Mouse (Mus musculus) midbrain, embryonic 11.5 days (tissue): Measurements from ENCODE around the gene Rcn3. TPM values are rescaled to one million over a fixed set of nuclear protein-coding genes. Genes with fewer than 3 reads are reported as not detected.

ENCODE experiments used
- ATAC-seq: fragments of 200-750 bp; cut with Nextera tagmentation; 2 replicates; pipeline ENCODE4 v1.8.0; 2017; ENCODE audit warnings: moderate TSS enrichment, moderate library complexity; ENCODE audit not compliant: low FRiP score
- DNase-seq: peaks from one replicate; pipeline ENCODE4 v3.0.0; 2015; ENCODE audit warnings: low spot score; ENCODE audit errors: missing footprints
- H3K27ac ChIP-seq: fragments of 300-500 bp; sonication (generic); 2 replicates; pipeline ENCODE4 v1.5.1; 2014; ENCODE audit warnings: low read depth, low read length
- H3K27me3 ChIP-seq: fragments of 300-500 bp; sonication (generic); 2 replicates; pipeline ENCODE4 v1.6.1; 2014; ENCODE audit warnings: mild to moderate bottlenecking, low read length, moderate library complexity, mixed read lengths; ENCODE audit not compliant: control insufficient read depth, insufficient read depth
- H3K36me3 ChIP-seq: fragments of 300-500 bp; sonication (generic); 2 replicates; pipeline ENCODE4 v1.6.1; 2014; ENCODE audit warnings: mild to moderate bottlenecking, low read length, moderate library complexity, mixed read lengths; ENCODE audit not compliant: control insufficient read depth, insufficient read depth
- H3K4me1 ChIP-seq: fragments of 300-500 bp; sonication (generic); 2 replicates; pipeline ENCODE4 v1.6.1; 2014; ENCODE audit warnings: low read length; ENCODE audit not compliant: control insufficient read depth, insufficient read depth
- H3K4me2 ChIP-seq: fragments of 300-500 bp; sonication (generic); 2 replicates; pipeline ENCODE4 v1.6.1; 2014; ENCODE audit warnings: mild to moderate bottlenecking, moderate library complexity
- H3K4me3 ChIP-seq: fragments of 300-500 bp; sonication (generic); 2 replicates; pipeline ENCODE4 v1.5.1; 2014; ENCODE audit warnings: low read depth, low read length
- H3K9ac ChIP-seq: fragments of 300-500 bp; sonication (generic); 2 replicates; pipeline ENCODE4 v1.6.1; 2014; ENCODE audit warnings: low read length
- H3K9me3 ChIP-seq: fragments of 300-500 bp; sonication (generic); 2 replicates; pipeline ENCODE4 v1.6.1; 2016; ENCODE audit warnings: low read length; ENCODE audit not compliant: control insufficient read depth
- WGBS: fragments of 180-500 bp; shearing (Covaris S2); extraction: QIAGEN DNeasy Blood & Tissue Kit; methylation state at CpG from one replicate; pipeline ENCODE4 v1.1.7; 2014; 5-methylcytosine and 5-hydroxymethylcytosine counted together
- polyA plus RNA-seq: library from polyadenylated mRNA; unstranded; fragments of >200 nt; fragmentation: Nextera tagmentation; extraction: Ambion mirVana; gene quantifications from 2 replicates; pipeline ENCODE4 v1.2.1, GENCODE M21; 2014

Gene Rcn3
- polyA plus RNA-seq, 1 experiment from 2014 or later: 121 TPM

DNA sequence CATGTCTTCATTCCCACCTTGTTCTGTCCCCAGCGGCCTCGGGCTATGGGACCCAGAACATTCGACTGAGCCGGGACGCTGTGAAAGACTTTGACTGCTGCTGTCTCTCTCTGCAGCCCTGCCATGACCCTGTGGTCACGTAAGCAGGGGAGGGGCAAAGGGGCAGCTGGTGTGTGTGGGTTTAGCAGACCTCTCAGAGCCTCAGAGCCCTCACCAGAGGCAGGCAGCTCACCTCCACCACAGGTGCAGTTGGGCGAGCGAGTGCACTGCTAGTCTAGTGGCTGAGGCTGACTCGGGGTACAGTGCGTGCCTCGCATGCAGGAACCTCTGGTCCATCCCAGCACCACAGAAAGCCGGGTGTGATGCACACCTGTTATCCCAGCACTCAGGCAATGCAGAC lies 18.1 kb downstream of the Rcn3 start:
- no peaks in the 10 kb centered on the region for H3K27me3 ChIP-seq
- no peaks in the 10 kb centered on the region for H3K9me3 ChIP-seq
- ATAC-seq (no peak), DNase-seq (peak; percentile 44)
- no peak overlapping the region for H3K9ac ChIP-seq
- no peak overlapping the region for H3K27ac ChIP-seq
- 94% methylated on average over 12 of the region's 12 CpGs for WGBS
- H3K4me2 ChIP-seq: no peak overlapping the region
- H3K4me1 ChIP-seq: no peaks in the 10 kb centered on the region
- peaks cover 3% of the 10 kb centered on the region; the same call in 1 of the 2 replicates for H3K36me3 ChIP-seq
- no peak overlapping the region for H3K4me3 ChIP-seq

DNA sequence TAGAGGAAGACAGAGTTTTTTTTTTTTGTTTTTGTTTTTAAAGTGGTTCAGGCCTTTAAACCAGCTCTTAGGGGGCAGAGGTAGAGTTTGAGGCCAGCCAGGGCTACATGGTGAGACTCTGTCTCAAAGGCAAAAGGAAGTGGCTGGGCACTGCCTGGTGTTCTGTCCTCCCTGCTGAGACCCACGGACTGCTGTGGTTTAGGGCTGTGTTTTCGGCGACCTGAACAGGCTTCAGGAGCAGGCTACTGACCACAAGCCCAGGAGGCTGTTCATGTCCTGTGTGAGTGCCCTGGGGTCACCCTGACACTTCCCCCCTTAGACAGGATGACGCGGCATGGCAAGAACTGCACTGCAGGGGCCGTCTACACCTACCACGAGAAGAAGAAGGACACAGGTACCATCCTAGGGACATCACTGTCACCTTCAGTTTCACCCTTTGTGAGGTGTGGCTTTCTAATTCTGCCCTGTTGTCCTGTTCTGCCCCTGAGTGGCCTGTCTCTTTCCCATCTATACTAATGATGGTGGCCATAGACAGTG lies 18.8 kb downstream of the Rcn3 start:
- Histone ChIP-seq H3K9me3 (no peaks in the 10 kb centered on the region), H3K4me2 (no peak overlapping the region), H3K9ac (no peak overlapping the region), H3K4me1 (no peaks in the 10 kb centered on the region), H3K27me3 (no peaks in the 10 kb centered on the region), H3K27ac (no peak overlapping the region), H3K36me3 (peaks cover 3% of the 10 kb centered on the region; the same call in 1 of the 2 replicates), H3K4me3 (no peak overlapping the region)
- 79% methylated on average over 7 of the region's 7 CpGs for WGBS
- DNase-seq (peak; percentile 6), ATAC-seq (no peak)

DNA sequence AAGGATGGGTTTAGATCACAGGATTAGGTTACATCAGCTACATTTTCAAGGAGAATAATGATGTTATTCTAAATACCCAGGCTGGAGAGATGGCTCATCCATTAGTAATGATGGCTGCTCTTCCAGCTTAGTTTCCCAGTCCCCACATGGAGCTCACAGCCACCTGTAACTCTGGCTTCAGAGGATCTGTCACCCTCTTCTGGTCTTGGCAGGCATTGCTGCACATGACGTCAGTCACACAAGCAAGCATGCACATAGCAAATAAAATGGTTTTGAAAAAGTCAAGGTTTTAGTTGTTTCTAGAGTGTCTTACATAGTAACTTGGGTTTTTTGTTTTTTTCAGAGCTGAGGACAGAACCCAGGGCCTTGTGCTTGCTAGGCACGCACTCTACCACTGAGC lies 19.8 kb downstream of the Rcn3 start:
- Histone ChIP-seq H3K9me3 (no peaks in the 10 kb centered on the region), H3K4me2 (no peak overlapping the region), H3K9ac (no peak overlapping the region), H3K27ac (no peak overlapping the region), H3K4me3 (no peak overlapping the region), H3K36me3 (peaks cover 3% of the 10 kb centered on the region; the same call in 1 of the 2 replicates), H3K4me1 (no peaks in the 10 kb centered on the region), H3K27me3 (no peaks in the 10 kb centered on the region)
- DNase-seq (peak; percentile 73), ATAC-seq (no peak)
- WGBS: 71% methylated on average over 2 of the region's 2 CpGs

DNA sequence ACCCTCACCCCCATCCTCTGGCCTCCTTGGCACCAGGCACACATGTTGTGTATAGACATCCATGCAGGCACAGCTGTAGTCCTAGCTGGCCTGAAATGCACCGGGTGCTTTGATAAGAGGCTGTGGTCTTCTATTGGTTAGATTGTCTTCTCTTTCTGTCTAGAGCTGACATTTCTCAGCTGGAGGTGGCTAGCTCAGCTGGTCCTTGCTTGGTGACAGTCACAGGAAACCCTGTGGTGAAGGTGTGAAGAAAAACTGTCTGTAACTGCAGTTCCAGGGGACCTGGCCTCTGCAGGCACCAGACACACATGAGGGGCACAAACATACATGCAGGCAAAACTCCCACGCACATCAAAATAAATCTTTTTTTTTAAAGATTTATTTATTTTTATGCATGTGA lies 22.4 kb downstream of the Rcn3 start:
- H3K9me3 ChIP-seq: no peaks in the 10 kb centered on the region
- H3K27ac ChIP-seq: no peak overlapping the region
- no peak for ATAC-seq
- no peak overlapping the region for H3K9ac ChIP-seq
- peak; percentile 2 for DNase-seq
- H3K27me3 ChIP-seq: no peaks in the 10 kb centered on the region
- no peak overlapping the region for H3K4me3 ChIP-seq
- WGBS: 97% methylated on average over 2 of the region's 2 CpGs
- no peaks in the 10 kb centered on the region for H3K36me3 ChIP-seq
- no peaks in the 10 kb centered on the region for H3K4me1 ChIP-seq
- no peak overlapping the region for H3K4me2 ChIP-seq

DNA sequence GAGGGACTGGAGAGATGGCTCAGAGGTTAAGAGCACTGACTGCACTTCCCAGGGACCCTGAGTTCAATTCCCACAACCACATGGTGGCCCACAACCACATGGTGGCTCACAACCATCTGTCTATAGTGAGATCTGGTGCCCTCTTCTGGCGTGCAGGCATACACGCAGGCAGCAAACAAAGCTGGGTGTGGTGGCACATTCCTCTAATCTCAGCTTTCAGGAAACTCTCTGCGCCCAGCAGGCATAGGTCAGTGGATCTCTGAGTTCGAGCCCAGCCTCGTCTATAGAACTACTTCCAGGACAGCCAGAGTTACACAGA lies 24.1 kb downstream of the Rcn3 start:
- H3K36me3 ChIP-seq: no peaks in the 10 kb centered on the region
- no peak overlapping the region for H3K4me3 ChIP-seq
- WGBS: 30% methylated on average over 5 of the region's 5 CpGs
- ATAC-seq: no peak
- DNase-seq: peak; percentile 84
- H3K4me2 ChIP-seq: no peak overlapping the region
- H3K4me1 ChIP-seq: peaks cover 5% of the 10 kb centered on the region; the same call in 1 of the 2 replicates
- no peak overlapping the region for H3K27ac ChIP-seq
- H3K9me3 ChIP-seq: no peaks in the 10 kb centered on the region
- H3K27me3 ChIP-seq: no peaks in the 10 kb centered on the region
- H3K9ac ChIP-seq: no peak overlapping the region

DNA sequence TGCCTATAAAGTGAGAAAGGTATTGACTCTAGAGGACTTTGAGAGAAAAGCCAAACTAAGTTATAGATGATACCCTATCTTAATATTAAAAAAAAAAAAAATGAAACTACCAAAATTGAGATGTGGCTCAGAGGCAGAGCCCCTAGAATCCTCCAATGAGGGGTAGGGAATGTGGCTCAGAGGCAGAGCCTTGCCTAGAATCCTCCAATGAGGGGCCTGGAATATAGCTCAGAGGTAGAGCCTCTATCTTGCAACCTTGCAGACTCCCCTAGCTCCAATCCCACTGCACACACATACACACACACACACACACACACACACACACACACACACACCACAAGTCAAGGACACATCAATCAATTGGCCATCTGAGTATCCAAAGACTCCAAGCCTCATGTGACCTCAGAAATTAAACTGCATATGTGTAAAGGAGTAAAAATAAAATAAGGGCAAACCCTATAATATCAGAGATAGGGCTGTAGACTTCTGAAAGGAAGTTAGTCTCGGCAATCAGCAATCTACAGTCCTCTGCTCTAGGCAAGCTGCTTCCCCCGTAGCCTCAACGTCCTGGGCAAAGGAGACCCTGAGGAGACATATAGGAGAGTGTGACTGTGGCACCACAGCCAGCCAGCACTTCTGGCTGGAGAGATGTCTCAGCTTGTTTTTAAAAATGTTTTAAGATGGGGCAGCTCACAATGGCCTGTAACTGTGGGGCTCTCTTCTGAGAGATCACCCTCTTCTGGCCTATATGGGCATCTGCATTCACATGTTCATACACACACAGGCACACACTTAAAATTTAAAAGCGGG lies 24.6 kb downstream of the Rcn3 start:
- H3K27me3 ChIP-seq: no peaks in the 10 kb centered on the region
- whole genome bisulfite sequencing: 76% methylated on average over 4 of the region's 4 CpGs
- no peak overlapping the region for H3K4me3 ChIP-seq
- H3K4me2 ChIP-seq: no peak overlapping the region
- no peak for ATAC-seq
- no peak overlapping the region for H3K9ac ChIP-seq
- peaks cover 6% of the 10 kb centered on the region; the same call in 1 of the 2 replicates for H3K4me1 ChIP-seq
- DNase-seq: no peak
- H3K36me3 ChIP-seq: no peaks in the 10 kb centered on the region
- no peaks in the 10 kb centered on the region for H3K9me3 ChIP-seq
- H3K27ac ChIP-seq: no peak overlapping the region

DNA sequence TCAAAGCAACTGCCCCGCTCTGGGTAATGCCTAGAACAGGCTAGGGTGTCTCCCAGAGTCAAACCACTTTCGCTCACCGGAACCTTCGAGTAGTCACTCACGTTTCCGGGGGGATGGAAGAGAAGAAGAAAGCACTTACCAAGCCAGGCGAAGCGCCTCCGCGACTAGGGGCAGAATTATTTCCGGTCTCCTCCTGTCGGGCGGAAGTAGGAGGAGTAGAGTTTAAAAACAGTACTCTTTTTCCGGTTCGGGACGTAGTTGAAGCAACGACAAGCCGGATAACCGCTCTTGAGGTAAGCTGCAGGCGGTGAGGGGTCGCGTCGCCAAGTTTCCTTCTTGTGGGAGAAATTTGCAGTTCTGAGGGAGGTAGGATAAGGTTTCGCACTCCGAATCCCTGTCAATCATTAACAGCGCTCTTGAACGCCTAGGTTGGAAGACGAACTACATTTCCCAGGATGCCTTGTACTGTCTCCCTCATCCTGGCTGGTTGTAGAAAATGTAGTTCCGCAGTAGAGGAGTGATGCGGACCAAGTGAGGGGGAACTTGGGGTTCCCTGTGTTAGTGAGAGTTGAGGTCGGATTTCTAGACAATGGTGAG lies 29.7 kb downstream of the Rcn3 start, which contains the start of the genes Nosip and Prrg2:
Gene Nosip, plus strand, starts transcription at position 191 of the 597 bp plus-strand sequence.
Gene Prrg2, minus strand, starts transcription at position 439 of the 597 bp plus-strand sequence.
- no peaks in the 10 kb centered on the region for H3K9me3 ChIP-seq
- peak; percentile 100 for DNase-seq
- H3K4me2 ChIP-seq: peak within 1 kb of the TSS; percentile 49
- ATAC-seq: peak; percentile 90
- no peaks in the 10 kb centered on the region for H3K36me3 ChIP-seq
- H3K4me3 ChIP-seq: peak within 1 kb of the TSS; percentile 44
- H3K27me3 ChIP-seq: no peaks in the 10 kb centered on the region
- H3K9ac ChIP-seq: peak within 1 kb of the TSS; percentile 41
- H3K4me1 ChIP-seq: peaks cover 15% of the 10 kb centered on the region
- peak within 1 kb of the TSS; percentile 17 for H3K27ac ChIP-seq
- WGBS: under 1% methylated on average over 31 of the region's 31 CpGs

DNA sequence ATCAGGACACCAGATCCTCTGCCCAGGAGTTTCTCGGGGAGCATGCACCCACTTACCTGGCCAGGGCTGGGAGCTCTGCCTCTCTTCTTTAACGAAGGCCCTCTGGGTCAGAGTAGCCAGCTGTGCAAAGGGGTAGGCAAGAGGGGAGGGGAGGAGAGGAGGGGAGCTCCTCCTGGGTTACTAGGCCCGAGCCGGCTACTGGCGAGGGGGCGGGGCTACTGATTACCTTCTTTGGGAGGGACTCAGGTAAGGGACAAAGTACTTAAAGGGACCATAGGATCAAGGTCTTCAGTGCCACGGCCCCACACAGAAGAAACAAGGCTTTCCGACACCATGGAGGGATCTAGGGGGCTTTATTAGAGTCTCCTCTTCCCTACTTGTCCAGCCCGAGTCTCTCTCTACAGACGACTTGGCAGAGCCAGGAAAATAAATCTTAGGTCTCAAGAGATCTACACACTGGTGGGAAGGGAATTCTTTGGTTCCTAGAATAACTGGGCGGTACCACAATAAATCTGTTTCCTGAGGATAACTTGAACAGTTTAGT lies 30.4 kb downstream of the Rcn3 start:
- ATAC-seq (0 out of 2 replicates have a peak, but pooled peaks have one; percentile 5), DNase-seq (no peak)
- WGBS: 28% methylated on average over 11 of the region's 11 CpGs
- no peaks in the 10 kb centered on the region for H3K9me3 ChIP-seq
- H3K4me3 ChIP-seq: peak overlapping the region; percentile 44
- H3K27ac ChIP-seq: no peak overlapping the region
- no peaks in the 10 kb centered on the region for H3K27me3 ChIP-seq
- H3K4me1 ChIP-seq: peaks cover 15% of the 10 kb centered on the region
- H3K4me2 ChIP-seq: peak overlapping the region; percentile 49
- no peaks in the 10 kb centered on the region for H3K36me3 ChIP-seq
- H3K9ac ChIP-seq: peak overlapping the region; percentile 41

DNA sequence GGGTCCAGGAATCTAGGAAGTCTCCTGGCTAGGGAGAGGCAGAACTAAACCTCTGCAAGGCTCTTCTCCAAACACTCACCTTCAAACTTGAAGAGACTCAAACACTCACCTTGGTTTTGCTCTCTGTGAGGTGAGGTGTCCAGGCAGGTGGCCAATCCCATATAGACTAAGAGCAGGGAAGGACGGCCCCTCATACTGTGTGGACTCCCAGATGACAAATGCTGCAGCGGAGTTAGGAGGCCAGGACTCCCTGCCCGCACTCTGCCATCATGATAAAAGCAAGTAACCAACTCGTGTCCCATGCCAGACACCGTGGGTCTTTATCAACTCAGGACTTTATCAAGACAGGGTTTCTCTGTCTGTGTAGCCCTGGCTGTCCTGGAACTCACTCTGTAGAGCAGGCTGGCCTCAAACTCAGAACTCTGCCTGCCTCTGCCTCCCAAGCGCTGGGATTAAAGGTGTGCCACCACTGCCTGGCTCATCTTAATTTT lies 31.3 kb downstream of the Rcn3 start:
- Histone ChIP-seq H3K4me1 (peaks cover 15% of the 10 kb centered on the region), H3K9me3 (no peaks in the 10 kb centered on the region), H3K36me3 (no peaks in the 10 kb centered on the region), H3K4me3 (no peak overlapping the region), H3K4me2 (no peak overlapping the region), H3K9ac (no peak overlapping the region), H3K27ac (no peak overlapping the region), H3K27me3 (no peaks in the 10 kb centered on the region)
- WGBS: 87% methylated on average over 6 of the region's 6 CpGs
- DNase-seq: no peak
- no peak for ATAC-seq
